Mouse (Mus musculus): ENCODE data around the gene Steap1. TPM values are rescaled to one million over a fixed set of nuclear protein-coding genes. Genes with fewer than 3 reads are reported as not detected.
A peak's percentile ranks its signal among the peaks of the same experiment; 100 is the strongest.

The Steap1 gene
- polyA plus RNA-seq, 1 experiment = 16.6 TPM

DNA sequence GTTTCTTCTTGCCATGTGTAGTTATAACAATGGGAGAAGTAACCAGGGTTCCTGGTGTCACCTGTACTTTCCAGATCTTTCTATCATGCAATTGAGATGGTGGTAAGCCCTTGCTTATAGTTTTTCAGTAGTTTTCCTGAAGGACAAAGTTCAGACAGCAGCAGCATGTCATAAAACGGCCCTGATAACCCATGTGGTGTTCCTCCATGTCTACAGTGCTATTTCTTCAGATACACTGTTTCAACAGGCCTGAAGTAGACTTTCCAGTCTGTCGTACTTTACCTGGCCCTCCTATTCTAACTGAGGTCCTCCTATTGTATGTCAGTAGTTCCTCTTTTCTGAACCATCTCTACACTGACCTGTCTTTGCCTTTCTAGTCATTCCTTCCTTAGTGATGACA, 16.3 kb downstream of the Steap1 start:
- TF ChIP-seq POLR2A (IDR thresholded peaks at IDR 0.05; ENCODE audit: insufficient read depth, low read length) (no peak), EP300 (IDR thresholded peaks at IDR 0.05; ENCODE audit: insufficient read depth, low read depth, low read length) (no peak)
- H3K27me3 ChIP-seq (ENCODE audit: control insufficient read depth, insufficient read depth, low read length, poor library complexity, severe bottlenecking) = no peaks in the 10 kb centered on the region
- H3K4me3 ChIP-seq (ENCODE audit: low read depth, low read length) = no peak overlapping the region
- H3K36me3 ChIP-seq (ENCODE audit: control insufficient read depth, insufficient read depth, low read length, poor library complexity, severe bottlenecking) = no peaks in the 10 kb centered on the region
- no peak overlapping the region for H3K27ac ChIP-seq (ENCODE audit: insufficient read depth, low read length)
- no peaks in the 10 kb centered on the region for H3K9me3 ChIP-seq (replicated peaks; ENCODE audit: control insufficient read depth, insufficient read depth, low read length, poor library complexity, severe bottlenecking)
- H3K9ac ChIP-seq (ENCODE audit: low read depth, poor library complexity, severe bottlenecking) = no peak overlapping the region
- H3K4me1 ChIP-seq (ENCODE audit: control insufficient read depth, insufficient read depth, low read length) = no peaks in the 10 kb centered on the region

- Histone ChIP-seq H3K9me3 (replicated peaks; ENCODE audit: control insufficient read depth, insufficient read depth, low read length, poor library complexity, severe bottlenecking) (no peaks in the 10 kb centered on the region), H3K27me3 (ENCODE audit: control insufficient read depth, insufficient read depth, low read length, poor library complexity, severe bottlenecking) (no peaks in the 10 kb centered on the region), H3K9ac (ENCODE audit: low read depth, poor library complexity, severe bottlenecking) (no peak overlapping the region), H3K36me3 (ENCODE audit: control insufficient read depth, insufficient read depth, low read length, poor library complexity, severe bottlenecking) (no peaks in the 10 kb centered on the region), H3K27ac (ENCODE audit: insufficient read depth, low read length) (no peak overlapping the region), H3K4me3 (ENCODE audit: low read depth, low read length) (no peak overlapping the region), H3K4me1 (ENCODE audit: control insufficient read depth, insufficient read depth, low read length) (no peaks in the 10 kb centered on the region)
- TF ChIP-seq EP300 (IDR thresholded peaks at IDR 0.05; ENCODE audit: insufficient read depth, low read depth, low read length) (no peak), CTCF (IDR thresholded peaks at IDR 0.05; ENCODE audit: low read depth, low read length) (no peak), POLR2A (IDR thresholded peaks at IDR 0.05; ENCODE audit: insufficient read depth, low read length) (no peak)
These were observed 16.9 kb downstream of the Steap1 start for GRCm38 (mm10) chr5:5732208-5732607.

DNA sequence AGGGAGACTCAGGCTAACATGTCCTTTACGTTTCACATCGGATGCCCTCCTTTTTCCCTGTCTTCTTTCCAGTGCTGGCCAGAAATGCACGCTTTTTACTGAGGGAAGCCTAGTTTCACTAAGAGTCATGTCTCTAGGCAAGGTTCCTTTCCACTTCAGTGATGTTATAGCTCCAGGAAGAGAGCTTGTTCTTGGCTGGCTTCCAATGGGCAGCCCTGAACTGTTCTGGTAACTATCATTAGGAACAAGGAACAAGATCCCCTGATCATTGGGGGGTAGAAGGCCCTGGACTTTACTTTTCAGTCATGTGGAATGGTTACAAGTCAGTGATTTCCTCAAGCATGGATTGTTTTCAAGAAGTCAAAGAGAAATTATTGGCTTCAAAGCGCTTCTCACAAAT, 19.2 kb downstream of the Steap1 start:
- no peaks in the 10 kb centered on the region for H3K4me1 ChIP-seq (ENCODE audit: control insufficient read depth, insufficient read depth, low read length)
- no peaks in the 10 kb centered on the region for H3K36me3 ChIP-seq (ENCODE audit: control insufficient read depth, insufficient read depth, low read length, poor library complexity, severe bottlenecking)
- H3K27me3 ChIP-seq (ENCODE audit: control insufficient read depth, insufficient read depth, low read length, poor library complexity, severe bottlenecking) = no peaks in the 10 kb centered on the region
- no peak overlapping the region for H3K27ac ChIP-seq (ENCODE audit: insufficient read depth, low read length)
- TF ChIP-seq EP300 (IDR thresholded peaks at IDR 0.05; ENCODE audit: insufficient read depth, low read depth, low read length) (no peak), POLR2A (IDR thresholded peaks at IDR 0.05; ENCODE audit: insufficient read depth, low read length) (no peak), CTCF (IDR thresholded peaks at IDR 0.05; ENCODE audit: low read depth, low read length) (no peak)
- H3K4me3 ChIP-seq (ENCODE audit: low read depth, low read length) = no peak overlapping the region
- H3K9me3 ChIP-seq (replicated peaks; ENCODE audit: control insufficient read depth, insufficient read depth, low read length, poor library complexity, severe bottlenecking) = no peaks in the 10 kb centered on the region
- H3K9ac ChIP-seq (ENCODE audit: low read depth, poor library complexity, severe bottlenecking) = no peak overlapping the region

GRCm38 (mm10) chr5:5722217-5722616, 26.9 kb downstream of the Steap1 start:
- Histone ChIP-seq H3K27me3 (ENCODE audit: control insufficient read depth, insufficient read depth, low read length, poor library complexity, severe bottlenecking) (no peaks in the 10 kb centered on the region), H3K4me3 (ENCODE audit: low read depth, low read length) (no peak overlapping the region), H3K9ac (ENCODE audit: low read depth, poor library complexity, severe bottlenecking) (no peak overlapping the region), H3K27ac (ENCODE audit: insufficient read depth, low read length) (no peak overlapping the region), H3K4me1 (ENCODE audit: control insufficient read depth, insufficient read depth, low read length) (no peaks in the 10 kb centered on the region), H3K9me3 (replicated peaks; ENCODE audit: control insufficient read depth, insufficient read depth, low read length, poor library complexity, severe bottlenecking) (no peaks in the 10 kb centered on the region), H3K36me3 (ENCODE audit: control insufficient read depth, insufficient read depth, low read length, poor library complexity, severe bottlenecking) (no peaks in the 10 kb centered on the region)
- TF ChIP-seq CTCF (IDR thresholded peaks at IDR 0.05; ENCODE audit: low read depth, low read length) (no peak), EP300 (IDR thresholded peaks at IDR 0.05; ENCODE audit: insufficient read depth, low read depth, low read length) (no peak)

DNA sequence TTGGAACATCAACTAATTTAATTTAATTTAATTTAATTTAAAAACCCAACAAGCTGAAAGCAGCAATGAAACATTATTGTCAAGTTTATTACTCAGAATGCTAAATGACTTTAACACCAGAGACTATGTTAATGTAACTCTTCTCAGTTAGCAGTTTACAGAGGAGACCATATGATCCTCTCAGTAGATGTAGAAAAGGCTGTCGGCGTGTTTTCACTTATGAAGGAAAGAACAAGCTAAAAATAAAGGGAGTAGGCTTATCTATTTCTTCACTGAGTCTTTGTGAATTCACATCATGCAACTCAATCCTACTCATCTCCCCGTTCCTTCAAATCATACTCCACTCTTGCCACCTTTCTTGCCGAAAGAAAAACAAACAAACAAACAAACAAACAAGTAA, 38.1 kb downstream of the Steap1 start:
- H3K36me3 ChIP-seq (ENCODE audit: control insufficient read depth, insufficient read depth, low read length, poor library complexity, severe bottlenecking) = no peaks in the 10 kb centered on the region
- H3K4me3 ChIP-seq (ENCODE audit: low read depth, low read length) = no peak overlapping the region
- H3K9ac ChIP-seq (ENCODE audit: low read depth, poor library complexity, severe bottlenecking) = no peak overlapping the region
- H3K9me3 ChIP-seq (replicated peaks; ENCODE audit: control insufficient read depth, insufficient read depth, low read length, poor library complexity, severe bottlenecking) = no peaks in the 10 kb centered on the region
- no peaks in the 10 kb centered on the region for H3K27me3 ChIP-seq (ENCODE audit: control insufficient read depth, insufficient read depth, low read length, poor library complexity, severe bottlenecking)
- TF ChIP-seq EP300 (IDR thresholded peaks at IDR 0.05; ENCODE audit: insufficient read depth, low read depth, low read length) (no peak), CTCF (IDR thresholded peaks at IDR 0.05; ENCODE audit: low read depth, low read length) (no peak), POLR2A (IDR thresholded peaks at IDR 0.05; ENCODE audit: insufficient read depth, low read length) (no peak)
- H3K27ac ChIP-seq (ENCODE audit: insufficient read depth, low read length) = no peak overlapping the region
- no peaks in the 10 kb centered on the region for H3K4me1 ChIP-seq (ENCODE audit: control insufficient read depth, insufficient read depth, low read length)

GRCm38 (mm10) chr5:5707341-5708278, 41.5 kb downstream of the Steap1 start:
- no peaks in the 10 kb centered on the region for H3K9me3 ChIP-seq (replicated peaks; ENCODE audit: control insufficient read depth, insufficient read depth, low read length, poor library complexity, severe bottlenecking)
- H3K27ac ChIP-seq (ENCODE audit: insufficient read depth, low read length) = peak overlapping the region; percentile 98
- TF ChIP-seq CTCF (IDR thresholded peaks at IDR 0.05; ENCODE audit: low read depth, low read length) (no peak), EP300 (IDR thresholded peaks at IDR 0.05; ENCODE audit: insufficient read depth, low read depth, low read length) (no peak), POLR2A (IDR thresholded peaks at IDR 0.05; ENCODE audit: insufficient read depth, low read length) (no peak)
- H3K27me3 ChIP-seq (ENCODE audit: control insufficient read depth, insufficient read depth, low read length, poor library complexity, severe bottlenecking) = no peaks in the 10 kb centered on the region
- H3K4me1 ChIP-seq (ENCODE audit: control insufficient read depth, insufficient read depth, low read length) = no peaks in the 10 kb centered on the region
- H3K36me3 ChIP-seq (ENCODE audit: control insufficient read depth, insufficient read depth, low read length, poor library complexity, severe bottlenecking) = no peaks in the 10 kb centered on the region
- H3K4me3 ChIP-seq (ENCODE audit: low read depth, low read length) = no peak overlapping the region
- H3K9ac ChIP-seq (ENCODE audit: low read depth, poor library complexity, severe bottlenecking) = peak overlapping the region; percentile 58; the same call in 1 of the 2 replicates
